Mouse (Mus musculus): ENCODE results near the gene Gng13. TPM values are rescaled to one million over a fixed set of nuclear protein-coding genes. Genes with fewer than 3 reads are reported as not detected.

Gng13 gene
- not detected in 2 replicates for polyA plus RNA-seq (2012; ENCODE audit: low replicate concordance)

GRCm38 (mm10) chr17:25716711-25717637, at the start of gene Gng13:
Gng13 (plus strand) TSS chr17:25717171.

GRCm38 (mm10) chr17:25727265-25728008, 10.5 kb downstream of the Gng13 start, which contains the start of the genes Chtf18 and Rpusd1:
Chtf18 (minus strand) TSS chr17:25727419.
Rpusd1 (plus strand) TSS chr17:25727670.

GRCm38 (mm10) chr17:25735745-25736144, 18.8 kb downstream of the Gng13 start, which contains the start of gene Mslnl:
Mslnl (plus strand) TSS chr17:25736042.

GRCm38 (mm10) chr17:25754241-25754640, 37.3 kb downstream of the Gng13 start, which contains the start of gene Msln:
Msln (minus strand) TSS chr17:25754378.

Other genes starting within 250 kb of the Gng13 start
- gene Sstr5, start 219.9 kb upstream of the Gng13 start, polyA plus RNA-seq (2012; ENCODE audit: low replicate concordance): not detected in 2 replicates
- gene Sox8, start 146.5 kb upstream of the Gng13 start, polyA plus RNA-seq (2012; ENCODE audit: low replicate concordance): 0.12 TPM in 1 of 2 replicates, not detected in the other
- gene Lmf1, start 138.1 kb upstream of the Gng13 start, polyA plus RNA-seq (2012; ENCODE audit: low replicate concordance): 8.7 and 13.3 TPM in 2 replicates
- gene Chtf18, start 10.2 kb downstream of the Gng13 start, polyA plus RNA-seq (2012; ENCODE audit: low replicate concordance): 57.7 and 72.3 TPM in 2 replicates
- gene Rpusd1, start 10.5 kb downstream of the Gng13 start, polyA plus RNA-seq (2012; ENCODE audit: low replicate concordance): 64.2 and 71.2 TPM in 2 replicates
- gene Mslnl, start 18.9 kb downstream of the Gng13 start, polyA plus RNA-seq (2012; ENCODE audit: low replicate concordance): not detected in 2 replicates
- 0.22 and 0.53 TPM in 2 replicates for gene Msln, start 37.2 kb downstream of the Gng13 start, polyA plus RNA-seq (2012; ENCODE audit: low replicate concordance)
- 11.2 and 16.9 TPM in 2 replicates for gene Narfl, start 56.6 kb downstream of the Gng13 start, polyA plus RNA-seq (2012; ENCODE audit: low replicate concordance)
- 11.2 and 11.4 TPM in 2 replicates for gene Haghl, start 68.5 kb downstream of the Gng13 start, polyA plus RNA-seq (2012; ENCODE audit: low replicate concordance)
- gene Ccdc78, start 69.4 kb downstream of the Gng13 start, polyA plus RNA-seq (2012; ENCODE audit: low replicate concordance): not detected in 2 replicates
- gene Fam173a, start 75.7 kb downstream of the Gng13 start, polyA plus RNA-seq (2012; ENCODE audit: low replicate concordance): 9.0 and 19.8 TPM in 2 replicates
- not detected in 2 replicates for gene AC134908.4, start 78.5 kb downstream of the Gng13 start, polyA plus RNA-seq (2012; ENCODE audit: low replicate concordance)
- 158 and 177 TPM in 2 replicates for gene Metrn, start 80.0 kb downstream of the Gng13 start, polyA plus RNA-seq (2012; ENCODE audit: low replicate concordance)
- gene Fbxl16, start 91.9 kb downstream of the Gng13 start, polyA plus RNA-seq (2012; ENCODE audit: low replicate concordance): 0.28 and 0.61 TPM in 2 replicates
- gene Wdr24, start 106.5 kb downstream of the Gng13 start, polyA plus RNA-seq (2012; ENCODE audit: low replicate concordance): 2.6 and 13.2 TPM in 2 replicates
- 2.6 and 6.8 TPM in 2 replicates for gene Jmjd8, start 111.7 kb downstream of the Gng13 start, polyA plus RNA-seq (2012; ENCODE audit: low replicate concordance)
- 52.2 and 64.9 TPM in 2 replicates for gene Stub1, start 116.2 kb downstream of the Gng13 start, polyA plus RNA-seq (2012; ENCODE audit: low replicate concordance)
- 2.4 and 3.7 TPM in 2 replicates for gene Rhbdl1, start 120.1 kb downstream of the Gng13 start, polyA plus RNA-seq (2012; ENCODE audit: low replicate concordance)
- 12.7 and 16.5 TPM in 2 replicates for gene Gm20683, start 124.6 kb downstream of the Gng13 start, polyA plus RNA-seq (2012; ENCODE audit: low replicate concordance)
- 134 and 279 TPM in 2 replicates for gene Rhot2, start 127.7 kb downstream of the Gng13 start, polyA plus RNA-seq (2012; ENCODE audit: low replicate concordance)
- gene Wdr90, start 144.3 kb downstream of the Gng13 start, polyA plus RNA-seq (2012; ENCODE audit: low replicate concordance): 22.8 and 33.0 TPM in 2 replicates
- gene Mcrip2, start 151.6 kb downstream of the Gng13 start, polyA plus RNA-seq (2012; ENCODE audit: low replicate concordance): 164 and 319 TPM in 2 replicates
- gene Mettl26, start 157.9 kb downstream of the Gng13 start, polyA plus RNA-seq (2012; ENCODE audit: low replicate concordance): 60.7 and 67.0 TPM in 2 replicates
- 1.4 and 1.7 TPM in 2 replicates for gene Wfikkn1, start 163.7 kb downstream of the Gng13 start, polyA plus RNA-seq (2012; ENCODE audit: low replicate concordance)
- gene Rab40c, start 202.6 kb downstream of the Gng13 start, polyA plus RNA-seq (2012; ENCODE audit: low replicate concordance): 12.5 and 13.4 TPM in 2 replicates
- 354 and 1,450 TPM in 2 replicates for gene Pigq, start 227.8 kb downstream of the Gng13 start, polyA plus RNA-seq (2012; ENCODE audit: low replicate concordance)
- 0.28 and 3.2 TPM in 2 replicates for gene Nhlrc4, start 227.8 kb downstream of the Gng13 start, polyA plus RNA-seq (2012; ENCODE audit: low replicate concordance)
- gene A930017K11Rik, start 235.4 kb downstream of the Gng13 start, polyA plus RNA-seq (2012; ENCODE audit: low replicate concordance): 0.09 TPM in 1 of 2 replicates, not detected in the other

Measured in leukemia stem cell, adult 10-12 weeks (primary cell).